Mouse (Mus musculus): Measurements from ENCODE around the gene Ipo7.

- TF ChIP-seq CTCF (IDR thresholded peaks at IDR 0.05; ENCODE audit: insufficient read depth, low read length) (no peak), POLR2A (IDR thresholded peaks at IDR 0.05; ENCODE audit: borderline replicate concordance, extremely low read depth, low read depth, low read length) (no peak)
Observed at GRCm38 (mm10) chr7:110101266-110101665, 83.2 kb downstream of the Ipo7 start.

Data from lung, adult 2 months (tissue).